Mouse (Mus musculus) kidney, adult 9 months (tissue): ENCODE data around the gene Il23r.
A peak's percentile ranks its signal among the peaks of the same experiment; 100 is the strongest.

Experiments used
- DNase-seq: peaks from one replicate; pipeline ENCODE4 v3.0.0; 2022

Gene Il23r

GRCm38 (mm10) chr6:67421761-67422160 is 69.9 kb downstream of the Il23r start:
- no peak for DNase-seq

GRCm38 (mm10) chr6:67416557-67416956 is 75.1 kb downstream of the Il23r start:
- DNase-seq: no peak

- DNase-seq: no peak
Measured at GRCm38 (mm10) chr6:67415276-67415675, 76.4 kb downstream of the Il23r start.

GRCm38 (mm10) chr6:67413378-67413777 is 78.3 kb downstream of the Il23r start:
- peak; percentile 24 for DNase-seq

GRCm38 (mm10) chr6:67405281-67405682 is 86.4 kb downstream of the Il23r start:
- no peak for DNase-seq

- DNase-seq: no peak
Measured at GRCm38 (mm10) chr6:67399551-67399950, 92.1 kb downstream of the Il23r start.

- DNase-seq: no peak
Measured at GRCm38 (mm10) chr6:67375982-67376391, 115.7 kb downstream of the Il23r start, which contains the start of gene Il12rb2. TSS of gene Il12rb2 (minus strand) at chr6:67376188.
